Mouse (Mus musculus): ENCODE results near the gene Ggcx. TPM values are rescaled to one million over a fixed set of nuclear protein-coding genes. Genes with fewer than 3 reads are reported as not detected.
"Not testable (repeated sequence)": the region's sequence is repeated elsewhere in the genome, so short reads cannot be mapped to it uniquely, and the experiment has no call there.

Gene Ggcx
- polyA plus RNA-seq, 1 experiment from 2014 or later: 13.8 TPM

DNA sequence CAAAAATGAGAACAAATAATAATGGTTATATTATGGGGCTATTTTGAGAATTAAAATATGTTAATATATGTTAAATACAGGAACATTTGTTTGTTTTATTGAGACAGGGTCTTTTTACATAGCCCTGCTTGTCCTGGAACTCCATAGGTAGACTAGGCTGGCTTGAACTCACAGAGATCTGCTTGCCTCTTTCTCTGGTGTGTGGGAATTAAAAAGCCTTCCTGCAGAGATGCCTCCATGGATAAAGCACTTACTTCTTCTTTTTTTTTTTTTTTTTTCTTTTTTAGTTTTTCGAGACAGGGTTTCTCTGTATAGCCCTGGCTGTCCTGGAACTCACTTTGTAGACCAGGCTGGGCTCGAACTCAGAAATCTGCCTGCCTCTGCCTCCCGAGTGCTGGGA is 64.6 kb downstream of the Ggcx start:
- not testable (repeated sequence) for H3K27me3 ChIP-seq; H3K4me3 ChIP-seq; ATAC-seq; H3K27ac ChIP-seq; H3K4me2 ChIP-seq; H3K36me3 ChIP-seq (ENCODE audit: poor library complexity, severe bottlenecking); H3K9me3 ChIP-seq (replicated peaks); H3K4me1 ChIP-seq; H3K9ac ChIP-seq
- 81% methylated on average over 3 of the region's 3 CpGs for WGBS

GRCm38 (mm10) chr6:72479645-72480421 is 65.7 kb downstream of the Ggcx start:
- H3K4me3 ChIP-seq: no peak overlapping the region
- H3K4me2 ChIP-seq: no peak overlapping the region
- no peaks in the 10 kb centered on the region for H3K27me3 ChIP-seq
- no peaks in the 10 kb centered on the region for H3K4me1 ChIP-seq
- 89% methylated on average over 12 of the region's 12 CpGs for WGBS
- H3K27ac ChIP-seq: no peak overlapping the region
- no peaks in the 10 kb centered on the region for H3K9me3 ChIP-seq (replicated peaks)
- no peak overlapping the region for H3K9ac ChIP-seq
- ATAC-seq: no peak
- H3K36me3 ChIP-seq (ENCODE audit: poor library complexity, severe bottlenecking): no peaks in the 10 kb centered on the region

DNA sequence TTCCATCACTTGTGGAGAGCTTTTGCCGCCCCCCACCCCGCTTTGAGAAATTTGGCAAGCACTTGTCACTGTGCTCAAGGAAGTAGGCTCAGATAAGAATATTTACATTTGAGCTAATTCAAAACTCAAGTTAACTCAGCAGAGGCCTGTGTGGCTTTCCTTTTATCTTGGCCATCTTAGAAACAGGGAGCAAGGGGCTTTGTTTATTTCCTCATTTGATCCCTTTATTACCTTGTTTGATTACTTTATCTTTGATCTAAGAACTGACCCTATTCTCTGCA is 66.3 kb downstream of the Ggcx start:
- 98% methylated on average over 2 of the region's 2 CpGs for WGBS
- Histone ChIP-seq H3K9ac (no peak overlapping the region), H3K27ac (no peak overlapping the region), H3K9me3 (replicated peaks) (no peaks in the 10 kb centered on the region), H3K4me2 (no peak overlapping the region), H3K27me3 (no peaks in the 10 kb centered on the region), H3K4me1 (no peaks in the 10 kb centered on the region), H3K36me3 (ENCODE audit: poor library complexity, severe bottlenecking) (no peaks in the 10 kb centered on the region), H3K4me3 (no peak overlapping the region)
- no peak for ATAC-seq

Other genes starting within 250 kb of the Ggcx start
- gene Atoh8, start 178.7 kb upstream of the Ggcx start, polyA plus RNA-seq (2015; fragmentation: Nextera tagmentation; extraction: Ambion mirVana): 2.9 and 4.5 TPM in 2 replicates
- gene Sftpb, start 109.7 kb upstream of the Ggcx start, polyA plus RNA-seq (2015; fragmentation: Nextera tagmentation; extraction: Ambion mirVana): not detected in 2 replicates
- 61.9 and 64.8 TPM in 2 replicates for gene Usp39, start 69.1 kb upstream of the Ggcx start, polyA plus RNA-seq (2015; fragmentation: Nextera tagmentation; extraction: Ambion mirVana)
- gene 0610030E20Rik, start 67.0 kb upstream of the Ggcx start, polyA plus RNA-seq (2015; fragmentation: Nextera tagmentation; extraction: Ambion mirVana): 27.2 and 28.2 TPM in 2 replicates
- 6.9 and 7.3 TPM in 2 replicates for gene Tmem150a, start 58.9 kb upstream of the Ggcx start, polyA plus RNA-seq (2015; fragmentation: Nextera tagmentation; extraction: Ambion mirVana)
- gene Rnf181, start 47.4 kb upstream of the Ggcx start, polyA plus RNA-seq (2015; fragmentation: Nextera tagmentation; extraction: Ambion mirVana): 122 and 125 TPM in 2 replicates
- gene Vamp5, start 33.8 kb upstream of the Ggcx start, polyA plus RNA-seq (2015; fragmentation: Nextera tagmentation; extraction: Ambion mirVana): 7.0 and 10.1 TPM in 2 replicates
- 16.8 and 21.3 TPM in 2 replicates for gene Vamp8, start 23.6 kb upstream of the Ggcx start, polyA plus RNA-seq (2015; fragmentation: Nextera tagmentation; extraction: Ambion mirVana)
- gene Mat2a, start 25.2 kb downstream of the Ggcx start, polyA plus RNA-seq (2015; fragmentation: Nextera tagmentation; extraction: Ambion mirVana): 402 and 460 TPM in 2 replicates
- gene Sh2d6, start 107.4 kb downstream of the Ggcx start, polyA plus RNA-seq (2015; fragmentation: Nextera tagmentation; extraction: Ambion mirVana): 0.62 and 0.89 TPM in 2 replicates
- gene Capg, start 130.1 kb downstream of the Ggcx start, polyA plus RNA-seq (2015; fragmentation: Nextera tagmentation; extraction: Ambion mirVana): 4.7 and 4.8 TPM in 2 replicates
- gene Elmod3, start 184.1 kb downstream of the Ggcx start, polyA plus RNA-seq (2015; fragmentation: Nextera tagmentation; extraction: Ambion mirVana): 14.1 and 14.8 TPM in 2 replicates
- 3.6 and 5.5 TPM in 2 replicates for gene Retsat, start 184.2 kb downstream of the Ggcx start, polyA plus RNA-seq (2015; fragmentation: Nextera tagmentation; extraction: Ambion mirVana)
- 28.8 and 32.0 TPM in 2 replicates for gene Tgoln1, start 202.7 kb downstream of the Ggcx start, polyA plus RNA-seq (2015; fragmentation: Nextera tagmentation; extraction: Ambion mirVana)

All from forebrain, embryonic 13.5 days (tissue).